Mouse (Mus musculus): Measurements from ENCODE around the gene Adrm1. TPM values are rescaled to one million over a fixed set of nuclear protein-coding genes. Genes with fewer than 3 reads are reported as not detected.

Adrm1 gene
- total and polyA plus RNA-seq, 2 experiments, result 30.7 to 107 TPM

GRCm38 (mm10) chr2:180202263-180202662 lies 31.0 kb downstream of the Adrm1 start:
- Histone ChIP-seq H3K27ac (replicated peaks; ENCODE audit: insufficient read depth, low read depth, low read length) (no peak overlapping the region), H3K4me1 (ENCODE audit: control insufficient read depth, insufficient read depth, low read length) (no peaks in the 10 kb centered on the region), H3K27me3 (ENCODE audit: control insufficient read depth, insufficient read depth, low read length) (no peaks in the 10 kb centered on the region), H3K79me2 (ENCODE audit: control insufficient read depth, insufficient read depth, low read length) (no peaks in the 10 kb centered on the region), H3K9ac (ENCODE audit: low read depth, low read length) (no peak overlapping the region), H3K4me3 (ENCODE audit: insufficient read depth, low read depth, low read length) (no peak overlapping the region), H3K36me3 (ENCODE audit: control insufficient read depth, insufficient read depth, low read length) (no peaks in the 10 kb centered on the region)
- DNase-seq (ENCODE audit: extremely low read depth, low read depth, low spot score), result no peak
- TF ChIP-seq POLR2A (IDR thresholded peaks at IDR 0.05; ENCODE audit: extremely low read depth, insufficient read depth, low read length), result no peak
- 98% methylated on average over 14 of the region's 14 CpGs for WGBS

DNA sequence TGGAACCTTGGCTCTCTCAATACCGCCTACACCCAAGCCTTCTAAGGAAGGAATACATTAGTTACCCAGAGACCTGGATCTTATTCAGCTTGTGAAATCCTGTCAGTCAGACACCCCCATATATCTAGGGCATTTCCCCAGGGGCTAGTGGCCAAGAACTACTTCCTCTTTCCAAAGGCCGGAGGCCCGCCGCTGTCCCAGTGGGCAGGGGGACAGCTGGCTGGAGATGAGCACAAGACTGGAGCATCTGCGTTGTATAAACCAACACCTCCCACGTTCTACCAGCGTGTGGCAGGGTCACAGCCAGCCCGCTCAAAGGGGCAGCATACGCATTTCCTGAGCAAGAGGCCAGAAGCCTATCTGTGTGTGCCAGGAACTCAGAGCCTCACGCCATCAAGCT lies 31.5 kb downstream of the Adrm1 start:
- 79% methylated on average over 10 of the region's 10 CpGs for WGBS
- Histone ChIP-seq H3K4me1 (ENCODE audit: control insufficient read depth, insufficient read depth, low read length) (no peaks in the 10 kb centered on the region), H3K36me3 (ENCODE audit: control insufficient read depth, insufficient read depth, low read length) (no peaks in the 10 kb centered on the region), H3K4me3 (ENCODE audit: insufficient read depth, low read depth, low read length) (no peak overlapping the region), H3K27me3 (ENCODE audit: control insufficient read depth, insufficient read depth, low read length) (no peaks in the 10 kb centered on the region), H3K79me2 (ENCODE audit: control insufficient read depth, insufficient read depth, low read length) (no peaks in the 10 kb centered on the region), H3K27ac (replicated peaks; ENCODE audit: insufficient read depth, low read depth, low read length) (no peak overlapping the region), H3K9ac (ENCODE audit: low read depth, low read length) (no peak overlapping the region)
- TF ChIP-seq POLR2A (IDR thresholded peaks at IDR 0.05; ENCODE audit: extremely low read depth, insufficient read depth, low read length) (no peak), CTCF (IDR thresholded peaks at IDR 0.05; ENCODE audit: low read depth, low read length) (no peak)
- DNase-seq (ENCODE audit: extremely low read depth, low read depth, low spot score), result no peak

DNA sequence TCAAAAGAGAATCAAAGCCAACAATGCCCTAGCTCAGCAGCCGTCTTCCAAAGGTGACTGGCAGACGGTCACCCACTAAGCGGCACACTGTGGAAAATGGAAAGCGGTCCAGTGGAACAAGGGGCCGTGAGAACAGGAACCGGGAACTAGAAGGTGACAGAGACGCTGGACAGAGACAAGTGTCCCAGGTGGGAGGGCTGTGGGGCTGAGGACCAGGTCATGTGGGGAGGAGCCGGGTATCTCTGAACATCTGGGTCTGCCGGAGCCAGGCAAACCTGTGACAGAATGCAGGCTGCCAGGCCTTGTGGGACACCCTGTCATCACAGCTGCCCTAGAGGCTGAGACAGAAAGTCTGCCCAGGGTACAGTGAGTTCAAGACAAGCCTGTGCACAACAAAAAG lies 33.2 kb downstream of the Adrm1 start:
- no peak for DNase-seq (ENCODE audit: extremely low read depth, low read depth, low spot score)
- Histone ChIP-seq H3K36me3 (ENCODE audit: control insufficient read depth, insufficient read depth, low read length) (no peaks in the 10 kb centered on the region), H3K4me3 (ENCODE audit: insufficient read depth, low read depth, low read length) (no peak overlapping the region), H3K79me2 (ENCODE audit: control insufficient read depth, insufficient read depth, low read length) (no peaks in the 10 kb centered on the region), H3K27me3 (ENCODE audit: control insufficient read depth, insufficient read depth, low read length) (no peaks in the 10 kb centered on the region), H3K9ac (ENCODE audit: low read depth, low read length) (no peak overlapping the region), H3K4me1 (ENCODE audit: control insufficient read depth, insufficient read depth, low read length) (no peaks in the 10 kb centered on the region), H3K27ac (replicated peaks; ENCODE audit: insufficient read depth, low read depth, low read length) (no peak overlapping the region)
- TF ChIP-seq CTCF (IDR thresholded peaks at IDR 0.05; ENCODE audit: low read depth, low read length), result no peak
- TF ChIP-seq POLR2A (IDR thresholded peaks at IDR 0.05; ENCODE audit: extremely low read depth, insufficient read depth, low read length), result no peak
- 93% methylated on average over 9 of the region's 9 CpGs for WGBS

DNA sequence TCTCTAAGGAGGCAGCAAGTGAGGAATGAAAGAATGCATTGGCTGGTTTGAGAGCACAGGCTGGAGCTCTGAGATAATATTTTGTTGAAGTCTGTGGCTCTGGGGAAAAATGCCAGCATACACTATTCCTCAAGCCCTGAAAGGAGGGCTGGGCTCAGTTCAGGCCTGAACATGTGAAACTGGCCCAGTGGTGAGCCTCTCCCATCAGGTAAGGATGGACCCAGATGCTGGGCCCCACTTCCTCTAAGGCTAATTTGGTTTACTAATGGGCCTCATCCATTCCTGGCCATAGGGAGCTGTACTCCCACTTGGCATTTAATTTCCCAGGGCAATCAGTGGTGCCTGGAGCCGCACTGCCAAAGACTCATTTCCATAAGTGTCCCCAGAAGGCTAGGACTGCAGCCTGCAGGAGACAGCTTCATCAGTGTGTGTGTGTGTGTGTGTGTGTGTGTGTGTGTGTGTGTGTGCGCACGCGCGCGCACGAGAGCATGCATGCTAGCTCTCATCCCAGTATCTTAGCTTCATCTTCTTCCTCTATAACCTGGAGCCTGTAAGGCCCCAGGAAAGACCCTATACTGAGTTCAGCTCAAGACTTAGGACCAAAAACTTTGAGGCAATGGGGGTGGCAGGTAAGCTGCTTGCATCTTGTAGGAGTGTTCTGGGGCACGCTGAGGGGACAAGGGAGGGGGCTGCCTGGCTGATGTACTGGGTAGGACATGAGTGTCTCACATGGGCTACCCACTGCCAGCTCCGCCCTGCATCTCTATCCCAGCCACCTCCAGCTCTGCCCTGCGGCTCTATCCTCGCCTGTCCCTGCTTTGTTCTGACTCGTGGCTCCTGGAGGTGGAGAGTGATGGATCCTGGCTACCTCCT lies 34.0 kb downstream of the Adrm1 start:
- no peak for DNase-seq (ENCODE audit: extremely low read depth, low read depth, low spot score)
- Histone ChIP-seq H3K36me3 (ENCODE audit: control insufficient read depth, insufficient read depth, low read length) (no peaks in the 10 kb centered on the region), H3K4me1 (ENCODE audit: control insufficient read depth, insufficient read depth, low read length) (no peaks in the 10 kb centered on the region), H3K27me3 (ENCODE audit: control insufficient read depth, insufficient read depth, low read length) (no peaks in the 10 kb centered on the region), H3K4me3 (ENCODE audit: insufficient read depth, low read depth, low read length) (no peak overlapping the region), H3K9ac (ENCODE audit: low read depth, low read length) (no peak overlapping the region), H3K79me2 (ENCODE audit: control insufficient read depth, insufficient read depth, low read length) (no peaks in the 10 kb centered on the region), H3K27ac (replicated peaks; ENCODE audit: insufficient read depth, low read depth, low read length) (no peak overlapping the region)
- TF ChIP-seq CTCF (IDR thresholded peaks at IDR 0.05; ENCODE audit: low read depth, low read length) (no peak), POLR2A (IDR thresholded peaks at IDR 0.05; ENCODE audit: extremely low read depth, insufficient read depth, low read length) (no peak)
- 94% methylated on average over 12 of the region's 12 CpGs for WGBS

GRCm38 (mm10) chr2:180205956-180206280 lies 34.6 kb downstream of the Adrm1 start:
- H3K9ac ChIP-seq (ENCODE audit: low read depth, low read length), result no peak overlapping the region
- TF ChIP-seq CTCF (IDR thresholded peaks at IDR 0.05; ENCODE audit: low read depth, low read length), result no peak
- no peak for TF ChIP-seq POLR2A (IDR thresholded peaks at IDR 0.05; ENCODE audit: extremely low read depth, insufficient read depth, low read length)
- H3K4me1 ChIP-seq (ENCODE audit: control insufficient read depth, insufficient read depth, low read length), result no peaks in the 10 kb centered on the region
- no peaks in the 10 kb centered on the region for H3K27me3 ChIP-seq (ENCODE audit: control insufficient read depth, insufficient read depth, low read length)
- WGBS, result 88% methylated on average over 2 of the region's 2 CpGs
- no peaks in the 10 kb centered on the region for H3K79me2 ChIP-seq (ENCODE audit: control insufficient read depth, insufficient read depth, low read length)
- H3K4me3 ChIP-seq (ENCODE audit: insufficient read depth, low read depth, low read length), result no peak overlapping the region
- no peak for DNase-seq (ENCODE audit: extremely low read depth, low read depth, low spot score)
- H3K27ac ChIP-seq (replicated peaks; ENCODE audit: insufficient read depth, low read depth, low read length), result no peak overlapping the region
- H3K36me3 ChIP-seq (ENCODE audit: control insufficient read depth, insufficient read depth, low read length), result no peaks in the 10 kb centered on the region

DNA sequence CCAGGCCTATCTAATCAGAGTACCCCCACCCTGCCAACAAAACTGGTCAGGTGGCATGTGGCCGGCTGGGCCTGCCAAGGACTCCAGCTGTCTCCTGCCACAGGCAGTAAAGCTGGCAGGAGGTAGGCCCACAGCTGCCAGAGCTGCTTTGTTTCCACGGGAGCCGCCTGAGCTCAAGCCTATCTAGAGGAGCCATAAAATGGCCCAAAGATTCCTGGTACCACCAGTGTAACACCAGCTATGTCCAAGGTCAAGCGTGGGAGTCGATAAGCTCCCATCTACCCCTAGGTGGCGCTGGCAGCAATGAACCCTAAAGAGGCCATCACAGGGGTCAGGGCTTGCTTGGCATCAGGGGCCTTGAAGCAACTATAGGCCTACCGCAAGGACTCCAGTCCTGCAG lies 36.6 kb downstream of the Adrm1 start:
- no peak overlapping the region for H3K4me3 ChIP-seq (ENCODE audit: insufficient read depth, low read depth, low read length)
- H3K27me3 ChIP-seq (ENCODE audit: control insufficient read depth, insufficient read depth, low read length), result no peaks in the 10 kb centered on the region
- TF ChIP-seq CTCF (IDR thresholded peaks at IDR 0.05; ENCODE audit: low read depth, low read length), result peak; percentile 78
- TF ChIP-seq POLR2A (IDR thresholded peaks at IDR 0.05; ENCODE audit: extremely low read depth, insufficient read depth, low read length), result no peak
- no peak overlapping the region for H3K27ac ChIP-seq (replicated peaks; ENCODE audit: insufficient read depth, low read depth, low read length)
- WGBS, result 68% methylated on average over 7 of the region's 7 CpGs
- no peak overlapping the region for H3K9ac ChIP-seq (ENCODE audit: low read depth, low read length)
- no peaks in the 10 kb centered on the region for H3K79me2 ChIP-seq (ENCODE audit: control insufficient read depth, insufficient read depth, low read length)
- peak; percentile 20 for DNase-seq (ENCODE audit: extremely low read depth, low read depth, low spot score)
- no peaks in the 10 kb centered on the region for H3K4me1 ChIP-seq (ENCODE audit: control insufficient read depth, insufficient read depth, low read length)
- H3K36me3 ChIP-seq (ENCODE audit: control insufficient read depth, insufficient read depth, low read length), result no peaks in the 10 kb centered on the region

Measured in liver, adult 2 months (tissue).